In genomic region chr6:12560500-12560899, GRCm38 (mm10) we compare ENCODE assay signal across 21 mouse cellular contexts.
DNase-seq lines count a peak whose midpoint lies in the region; ATAC-seq and TF ChIP-seq lines count a peak whose summit lies in the region.
"Had no signal": no experiment of that assay in that cellular context is flagged by ENCODE, and none has a peak within 500 bp of the region (broad histone marks: within the 10 kb centered on the region; RNA-seq: fewer than 3 reads in every experiment).

No protein-coding gene starts in this region.

- H3K27me3 ChIP-seq in liver, embryonic 13.5 days, result no peaks in the 10 kb centered on the region
- no peaks in the 10 kb centered on the region for H3K27me3 ChIP-seq in liver, postnatal 0 days (ENCODE audit: insufficient read depth, low read length)
- no peaks in the 10 kb centered on the region for H3K27me3 ChIP-seq in midbrain, embryonic 14.5 days (ENCODE audit: control insufficient read depth, insufficient read depth, low read length)
- H3K27me3 ChIP-seq in midbrain, embryonic 11.5 days (ENCODE audit: control insufficient read depth, insufficient read depth, low read length), result no peaks in the 10 kb centered on the region
- no peaks in the 10 kb centered on the region for H3K27me3 ChIP-seq in midbrain, embryonic 15.5 days (replicated peaks)
- H3K27me3 ChIP-seq: CH12.LX; embryonic facial prominence, embryonic 15.5 days; forebrain, embryonic 15.5 days; hindbrain, embryonic 13.5 days had no signal

- no peak overlapping the region for H3K9ac ChIP-seq in liver, embryonic 13.5 days
- H3K9ac ChIP-seq in liver, postnatal 0 days (replicated peaks), result no peak overlapping the region
- no peak overlapping the region for H3K9ac ChIP-seq in midbrain, embryonic 14.5 days (replicated peaks; ENCODE audit: low read length)
- no peak overlapping the region for H3K9ac ChIP-seq in midbrain, embryonic 11.5 days (ENCODE audit: low read length)
- H3K9ac ChIP-seq in midbrain, embryonic 15.5 days, result no peak overlapping the region
- H3K9ac ChIP-seq: embryonic facial prominence, embryonic 15.5 days; forebrain, embryonic 15.5 days; hindbrain, embryonic 13.5 days had no signal

- no peak for DNase-seq in liver, embryonic 13.5 days
- no peak for DNase-seq in liver, postnatal 0 days
- DNase-seq in midbrain, embryonic 14.5 days, result peak; percentile 32
- no peak for DNase-seq in midbrain, embryonic 11.5 days (ENCODE audit: low spot score, missing footprints)
- no peak for DNase-seq in ovary, postnatal 10 days (ENCODE audit: low spot score)
- DNase-seq in thymus, postnatal 36 days, result no peak
- DNase-seq: adrenal gland, postnatal 10 days; cerebellum, adult 11-12 months; cerebellum, adult 9-10 months; cerebellum, postnatal 36 days; heart, adult 18-20 months; heart, postnatal 10 days had no signal

- H3K4me1 ChIP-seq in liver, embryonic 13.5 days (replicated peaks), result no peaks in the 10 kb centered on the region
- H3K4me1 ChIP-seq in liver, postnatal 0 days (ENCODE audit: insufficient read depth), result no peaks in the 10 kb centered on the region
- no peaks in the 10 kb centered on the region for H3K4me1 ChIP-seq in midbrain, embryonic 14.5 days (ENCODE audit: control insufficient read depth, insufficient read depth, low read length)
- H3K4me1 ChIP-seq in midbrain, embryonic 11.5 days (ENCODE audit: control insufficient read depth, insufficient read depth, low read length), result no peaks in the 10 kb centered on the region
- H3K4me1 ChIP-seq in midbrain, embryonic 15.5 days, result no peaks in the 10 kb centered on the region
- H3K4me1 ChIP-seq: embryonic facial prominence, embryonic 15.5 days; forebrain, embryonic 10.5 days; forebrain, embryonic 15.5 days; heart, embryonic 10.5 days had no signal

- 75% methylated on average over 2 of the region's 2 CpGs for WGBS in liver, embryonic 13.5 days (ENCODE audit: insufficient replicate concordance)
- WGBS in liver, postnatal 0 days (ENCODE audit: insufficient replicate concordance), result 84% methylated on average over 2 of the region's 2 CpGs
- 58% methylated on average over 2 of the region's 2 CpGs for WGBS in midbrain, embryonic 14.5 days
- WGBS in midbrain, embryonic 11.5 days, result 90% methylated on average over 2 of the region's 2 CpGs
- WGBS in midbrain, embryonic 15.5 days, result 62% methylated on average over 2 of the region's 2 CpGs

- no peak overlapping the region for H3K4me3 ChIP-seq in liver, embryonic 13.5 days (replicated peaks)
- H3K4me3 ChIP-seq in liver, postnatal 0 days (ENCODE audit: low read depth, low read length), result no peak overlapping the region
- no peak overlapping the region for H3K4me3 ChIP-seq in midbrain, embryonic 14.5 days (replicated peaks; ENCODE audit: low read depth, low read length)
- H3K4me3 ChIP-seq in midbrain, embryonic 11.5 days (ENCODE audit: low read depth, low read length), result no peak overlapping the region
- H3K4me3 ChIP-seq in midbrain, embryonic 15.5 days, result no peak overlapping the region
- H3K4me3 ChIP-seq: embryonic facial prominence, embryonic 15.5 days; erythroblast, embryonic 14.5 days; forebrain, embryonic 10.5 days; forebrain, embryonic 15.5 days; heart, embryonic 10.5 days; hindbrain, embryonic 13.5 days had no signal

- no peaks in the 10 kb centered on the region for H3K9me3 ChIP-seq in liver, embryonic 13.5 days (replicated peaks)
- no peaks in the 10 kb centered on the region for H3K9me3 ChIP-seq in liver, postnatal 0 days (ENCODE audit: low read length)
- no peaks in the 10 kb centered on the region for H3K9me3 ChIP-seq in midbrain, embryonic 14.5 days (ENCODE audit: control insufficient read depth, low read length)
- H3K9me3 ChIP-seq in midbrain, embryonic 11.5 days (ENCODE audit: control insufficient read depth, low read length), result no peaks in the 10 kb centered on the region
- H3K9me3 ChIP-seq in midbrain, embryonic 15.5 days, result no peaks in the 10 kb centered on the region
- H3K9me3 ChIP-seq: embryonic facial prominence, embryonic 15.5 days; forebrain, embryonic 10.5 days; forebrain, embryonic 15.5 days; heart, embryonic 10.5 days; hindbrain, embryonic 13.5 days had no signal

- H3K4me2 ChIP-seq in liver, embryonic 13.5 days, result no peak overlapping the region
- no peak overlapping the region for H3K4me2 ChIP-seq in liver, postnatal 0 days (ENCODE audit: low read depth, low read length)
- H3K4me2 ChIP-seq in midbrain, embryonic 14.5 days (ENCODE audit: low read length), result no peak overlapping the region
- H3K4me2 ChIP-seq in midbrain, embryonic 11.5 days, result no peak overlapping the region
- H3K4me2 ChIP-seq in midbrain, embryonic 15.5 days, result no peak overlapping the region
- H3K4me2 ChIP-seq: embryonic facial prominence, embryonic 15.5 days; forebrain, embryonic 15.5 days; hindbrain, embryonic 13.5 days had no signal

- peak; percentile 15; the same call in 1 of the 2 replicates for ATAC-seq in liver, embryonic 13.5 days (ENCODE audit: low read depth)
- ATAC-seq in liver, postnatal 0 days, result no peak
- peak; percentile 71 for ATAC-seq in midbrain, embryonic 14.5 days (ENCODE audit: low FRiP score, low TSS enrichment)
- ATAC-seq in midbrain, embryonic 11.5 days (ENCODE audit: low FRiP score), result no peak
- ATAC-seq in midbrain, embryonic 15.5 days (replicated peaks), result 0 out of 2 replicates have a peak, but pooled peaks have one; percentile 60
- ATAC-seq: forebrain, embryonic 15.5 days; hindbrain, postnatal 0 days had no signal

- H3K27ac ChIP-seq in liver, embryonic 13.5 days, result no peak overlapping the region
- H3K27ac ChIP-seq in liver, postnatal 0 days (ENCODE audit: low read depth), result no peak overlapping the region
- H3K27ac ChIP-seq in midbrain, embryonic 14.5 days (replicated peaks; ENCODE audit: low read depth, low read length), result no peak overlapping the region
- no peak overlapping the region for H3K27ac ChIP-seq in midbrain, embryonic 11.5 days (ENCODE audit: low read depth, low read length)
- no peak overlapping the region for H3K27ac ChIP-seq in midbrain, embryonic 15.5 days
- H3K27ac ChIP-seq: embryonic facial prominence, embryonic 15.5 days; forebrain, embryonic 10.5 days; forebrain, embryonic 15.5 days; heart, embryonic 10.5 days; hindbrain, embryonic 13.5 days; hindbrain, postnatal 0 days had no signal

- TF ChIP-seq EP300 in liver, postnatal 0 days (IDR thresholded peaks at IDR 0.05; ENCODE audit: low read depth), result no peak

- TF ChIP-seq CTCF in liver, postnatal 0 days (IDR thresholded peaks at IDR 0.05; ENCODE audit: low read depth), result no peak

- no peaks in the 10 kb centered on the region for H3K36me3 ChIP-seq in liver, embryonic 13.5 days
- H3K36me3 ChIP-seq in liver, postnatal 0 days (replicated peaks; ENCODE audit: insufficient read depth, low read length), result no peaks in the 10 kb centered on the region
- H3K36me3 ChIP-seq in midbrain, embryonic 14.5 days (ENCODE audit: control insufficient read depth, insufficient read depth, low read length), result no peaks in the 10 kb centered on the region
- H3K36me3 ChIP-seq in midbrain, embryonic 11.5 days (ENCODE audit: control insufficient read depth, insufficient read depth, low read length), result no peaks in the 10 kb centered on the region
- no peaks in the 10 kb centered on the region for H3K36me3 ChIP-seq in midbrain, embryonic 15.5 days (replicated peaks)
- H3K36me3 ChIP-seq: embryonic facial prominence, embryonic 15.5 days; forebrain, embryonic 10.5 days; forebrain, embryonic 15.5 days; heart, embryonic 10.5 days had no signal

Comparison
In these comparisons a context has a peak if more than half of its experiments do, and no peak if none do; other contexts are left out.
1. ATAC-seq: peak in liver, embryonic 13.5 days (single experiment), midbrain, embryonic 14.5 days (single experiment) and midbrain, embryonic 15.5 days (single experiment); none in liver, postnatal 0 days (single experiment) and midbrain, embryonic 11.5 days (single experiment).